Mouse (Mus musculus) midbrain, embryonic 16.5 days (tissue): ENCODE results near the gene Mon2. TPM values are rescaled to one million over a fixed set of nuclear protein-coding genes. Genes with fewer than 3 reads are reported as not detected.

ENCODE experiments used
- ATAC-seq: fragments of 200-750 bp; cut with Nextera tagmentation; 2 replicates; pipeline ENCODE4 v1.8.0; 2017; ENCODE audit warnings: moderate TSS enrichment
- H3K27ac ChIP-seq: fragments of 300-500 bp; sonication (generic); 2 replicates; pipeline ENCODE4 v1.5.1; 2014; ENCODE audit warnings: mild to moderate bottlenecking, low read length, mixed read lengths
- H3K27me3 ChIP-seq: fragments of 300-500 bp; sonication (generic); 2 replicates; pipeline ENCODE4 v1.6.1; 2014; ENCODE audit warnings: low read depth, low read length, mixed read lengths; ENCODE audit not compliant: control insufficient read depth, insufficient read depth
- H3K36me3 ChIP-seq: fragments of 300-500 bp; sonication (generic); 2 replicates; pipeline ENCODE4 v1.6.1; 2014; ENCODE audit warnings: mild to moderate bottlenecking, low read length, moderate library complexity, mixed read lengths; ENCODE audit not compliant: control insufficient read depth, insufficient read depth
- H3K4me1 ChIP-seq: fragments of 300-500 bp; sonication (generic); 2 replicates; pipeline ENCODE4 v1.6.1; 2014; ENCODE audit warnings: mild to moderate bottlenecking, low read length, mixed read lengths; ENCODE audit not compliant: control insufficient read depth, insufficient read depth
- H3K4me2 ChIP-seq: fragments of 300-500 bp; sonication (generic); 2 replicates; pipeline ENCODE4 v1.6.1; 2014; ENCODE audit warnings: mild to moderate bottlenecking, low read length, mixed read lengths
- H3K4me3 ChIP-seq: fragments of 300-500 bp; sonication (generic); 2 replicates; pipeline ENCODE4 v1.5.1; 2014; ENCODE audit warnings: low read depth, mild to moderate bottlenecking, low read length, moderate library complexity, mixed read lengths
- H3K9ac ChIP-seq: fragments of 300-500 bp; sonication (generic); 2 replicates; pipeline ENCODE4 v1.6.1; 2014; ENCODE audit warnings: low read depth, low read length, mixed read lengths
- H3K9me3 ChIP-seq: fragments of 300-500 bp; sonication (generic); replicated peaks from 2 replicates; pipeline ENCODE4 v1.6.1; 2014; ENCODE audit warnings: mild to moderate bottlenecking, low read length, mixed read lengths; ENCODE audit not compliant: control insufficient read depth, poor library complexity, severe bottlenecking
- WGBS: fragments of 180-500 bp; shearing (Covaris S2); extraction: QIAGEN DNeasy Blood & Tissue Kit; methylation state at CpG from one replicate; pipeline ENCODE4 v1.1.7; 2014; 5-methylcytosine and 5-hydroxymethylcytosine counted together
- polyA plus RNA-seq: library from polyadenylated mRNA; unstranded; fragments of >200 nt; fragmentation: Nextera tagmentation; extraction: Ambion mirVana; gene quantifications from 2 replicates; pipeline ENCODE4 v1.2.1, GENCODE M21; 2015

Gene Mon2
- polyA plus RNA-seq, 1 experiment from 2014 or later, result 23.2 TPM

GRCm38 (mm10) chr10:122991648-122992047 is 84.7 kb downstream of the Mon2 start:
- H3K9ac ChIP-seq, result no peak overlapping the region
- H3K36me3 ChIP-seq, result peaks cover 21% of the 10 kb centered on the region
- no peak overlapping the region for H3K27ac ChIP-seq
- H3K4me2 ChIP-seq, result no peak overlapping the region
- no peak for ATAC-seq
- no peaks in the 10 kb centered on the region for H3K27me3 ChIP-seq
- no peak overlapping the region for H3K4me3 ChIP-seq
- H3K9me3 ChIP-seq, result no peaks in the 10 kb centered on the region
- WGBS, result 83% methylated on average over 9 of the region's 9 CpGs
- H3K4me1 ChIP-seq, result peaks cover 4% of the 10 kb centered on the region

- 84% methylated on average over 9 of the region's 9 CpGs for WGBS
- Histone ChIP-seq H3K27ac (no peak overlapping the region; the same call in 1 of the 2 replicates), H3K36me3 (peaks cover 16% of the 10 kb centered on the region), H3K4me1 (peaks cover 4% of the 10 kb centered on the region), H3K9me3 (no peaks in the 10 kb centered on the region), H3K9ac (no peak overlapping the region), H3K27me3 (no peaks in the 10 kb centered on the region), H3K4me3 (no peak overlapping the region), H3K4me2 (no peak overlapping the region)
- no peak for ATAC-seq
Measured at GRCm38 (mm10) chr10:122991053-122991452, 85.3 kb downstream of the Mon2 start.

- Histone ChIP-seq H3K36me3 (peaks cover 13% of the 10 kb centered on the region), H3K4me3 (no peak overlapping the region), H3K4me2 (no peak overlapping the region), H3K9ac (no peak overlapping the region), H3K9me3 (no peaks in the 10 kb centered on the region), H3K27me3 (no peaks in the 10 kb centered on the region), H3K27ac (no peak overlapping the region), H3K4me1 (peaks cover 4% of the 10 kb centered on the region)
- 91% methylated on average over 6 of the region's 6 CpGs for WGBS
- ATAC-seq, result no peak
Measured at GRCm38 (mm10) chr10:122990606-122991005, 85.7 kb downstream of the Mon2 start.

GRCm38 (mm10) chr10:122989916-122990315 is 86.4 kb downstream of the Mon2 start:
- Histone ChIP-seq H3K9ac (no peak overlapping the region), H3K27me3 (no peaks in the 10 kb centered on the region), H3K4me1 (peaks cover 4% of the 10 kb centered on the region), H3K9me3 (no peaks in the 10 kb centered on the region), H3K27ac (no peak overlapping the region), H3K4me2 (no peak overlapping the region), H3K36me3 (peaks cover 9% of the 10 kb centered on the region), H3K4me3 (no peak overlapping the region)
- ATAC-seq, result no peak
- 96% methylated on average over 9 of the region's 9 CpGs for WGBS

GRCm38 (mm10) chr10:122988372-122988771 is 87.9 kb downstream of the Mon2 start:
- H3K9ac ChIP-seq, result no peak overlapping the region
- no peak overlapping the region for H3K4me2 ChIP-seq
- WGBS, result 87% methylated on average over 7 of the region's 7 CpGs
- peaks cover 14% of the 10 kb centered on the region for H3K4me1 ChIP-seq
- H3K27me3 ChIP-seq, result no peaks in the 10 kb centered on the region
- H3K4me3 ChIP-seq, result no peak overlapping the region
- H3K27ac ChIP-seq, result no peak overlapping the region
- no peak for ATAC-seq
- no peaks in the 10 kb centered on the region for H3K9me3 ChIP-seq
- peaks cover 4% of the 10 kb centered on the region; the same call in 1 of the 2 replicates for H3K36me3 ChIP-seq

GRCm38 (mm10) chr10:122987671-122988128 is 88.6 kb downstream of the Mon2 start:
- H3K4me2 ChIP-seq, result no peak overlapping the region
- H3K9me3 ChIP-seq, result no peaks in the 10 kb centered on the region
- no peak overlapping the region for H3K4me3 ChIP-seq
- H3K36me3 ChIP-seq, result peaks cover 4% of the 10 kb centered on the region; the same call in 1 of the 2 replicates
- H3K27ac ChIP-seq, result no peak overlapping the region
- H3K9ac ChIP-seq, result no peak overlapping the region
- WGBS, result 27% methylated on average over 9 of the region's 9 CpGs
- no peaks in the 10 kb centered on the region for H3K27me3 ChIP-seq
- peaks cover 20% of the 10 kb centered on the region for H3K4me1 ChIP-seq
- no peak for ATAC-seq

- H3K4me1 ChIP-seq, result peaks cover 23% of the 10 kb centered on the region
- peak; percentile 64; the same call in 1 of the 2 replicates for ATAC-seq
- no peaks in the 10 kb centered on the region for H3K27me3 ChIP-seq
- no peaks in the 10 kb centered on the region for H3K9me3 ChIP-seq
- peak overlapping the region; percentile 89 for H3K9ac ChIP-seq
- WGBS, result 13% methylated on average over 39 of the region's 54 CpGs
- H3K36me3 ChIP-seq, result peaks cover 4% of the 10 kb centered on the region; the same call in 1 of the 2 replicates
- peak overlapping the region; percentile 98 for H3K27ac ChIP-seq
- H3K4me3 ChIP-seq, result peak overlapping the region; percentile 95
- peak overlapping the region; percentile 67 for H3K4me2 ChIP-seq
Measured at GRCm38 (mm10) chr10:122986320-122987225, 89.7 kb downstream of the Mon2 start.

GRCm38 (mm10) chr10:122985515-122986319 is 90.6 kb downstream of the Mon2 start:
- Histone ChIP-seq H3K4me2 (peak overlapping the region; percentile 70), H3K9me3 (no peaks in the 10 kb centered on the region), H3K36me3 (peaks cover 4% of the 10 kb centered on the region; the same call in 1 of the 2 replicates), H3K9ac (peak overlapping the region; percentile 89), H3K4me1 (peaks cover 23% of the 10 kb centered on the region), H3K4me3 (peak overlapping the region; percentile 95), H3K27ac (peak overlapping the region; percentile 98), H3K27me3 (no peaks in the 10 kb centered on the region)
- peak; percentile 90 for ATAC-seq
- WGBS, result under 1% methylated on average over 64 of the region's 115 CpGs
